Mouse (Mus musculus) ovary, adult 2 months (tissue): ENCODE results near the gene Ceacam15. TPM values are rescaled to one million over a fixed set of nuclear protein-coding genes. Genes with fewer than 3 reads are reported as not detected.

ENCODE experiments used
- polyA plus RNA-seq: library from polyadenylated mRNA; depleted of rRNA; stranded (reverse); fragments of >200 nt; gene quantifications from 2 replicates; pipeline ENCODE4 v1.2.3, GENCODE M21; 2012; rRNA removed

Gene Ceacam15
- not detected in 2 replicates for polyA plus RNA-seq

DNA sequence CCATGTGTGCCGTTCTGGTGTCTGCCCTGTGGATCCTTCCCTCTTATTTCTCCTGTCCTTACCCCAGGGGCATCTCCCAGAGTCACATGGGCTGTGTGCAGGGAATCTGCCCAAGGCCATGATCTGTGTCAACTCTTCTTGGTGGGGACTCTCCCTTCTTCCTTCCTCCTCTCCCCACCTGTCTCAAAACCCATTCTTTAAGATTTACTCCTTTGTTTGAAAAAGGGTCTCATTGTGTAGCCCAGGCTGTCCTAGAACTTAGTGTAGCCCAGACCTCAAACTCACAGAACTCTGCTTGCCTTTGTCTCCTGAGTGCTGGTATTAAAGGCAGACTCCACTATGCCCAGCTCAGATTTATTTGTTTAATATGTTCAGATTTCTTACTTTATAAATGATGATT is at the start of gene Ceacam15:
Ceacam15 (minus strand) TSS at position 101 of the 400 bp plus-strand sequence.

DNA sequence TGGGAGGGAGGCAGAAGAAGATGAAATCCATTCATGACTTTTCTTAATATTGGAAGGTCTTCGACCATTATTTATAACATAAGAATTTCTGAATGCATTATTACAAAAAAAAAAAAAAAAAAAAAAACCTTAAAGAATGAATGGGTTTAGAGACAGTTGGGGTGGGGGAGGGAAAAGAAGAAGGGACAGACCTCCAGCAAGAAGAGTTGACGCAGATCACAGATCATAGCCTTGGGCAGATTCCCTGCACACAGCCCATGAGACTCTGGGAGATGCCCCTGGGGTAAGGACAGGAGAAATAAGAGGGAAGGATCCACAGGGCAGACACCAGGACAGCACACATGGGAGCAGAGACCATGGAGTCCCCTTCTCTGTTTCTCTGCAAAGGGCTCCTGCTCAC is 46.1 kb upstream of the Ceacam15 start, which contains the start of gene Ceacam9:
Ceacam9 (plus strand) TSS at position 301 of the 400 bp plus-strand sequence.

Other genes starting within 250 kb of the Ceacam15 start
- gene Tmem160, start 222.9 kb downstream of the Ceacam15 start, polyA plus RNA-seq: 222 and 259 TPM in 2 replicates
- not detected in 2 replicates for gene Npas1, start 198.0 kb downstream of the Ceacam15 start, polyA plus RNA-seq
- gene Arhgap35, start 60.7 kb downstream of the Ceacam15 start, polyA plus RNA-seq: 32.1 and 43.7 TPM in 2 replicates
- not detected in 2 replicates for gene Ceacam9, start 46.2 kb upstream of the Ceacam15 start, polyA plus RNA-seq
- gene Ap2s1, start 62.7 kb upstream of the Ceacam15 start, polyA plus RNA-seq: 428 and 496 TPM in 2 replicates
- gene Slc1a5, start 105.6 kb upstream of the Ceacam15 start, polyA plus RNA-seq: 139 and 161 TPM in 2 replicates
- gene Strn4, start 140.2 kb upstream of the Ceacam15 start, polyA plus RNA-seq: 252 and 277 TPM in 2 replicates
- 57.3 and 74.0 TPM in 2 replicates for gene Fkrp, start 141.0 kb upstream of the Ceacam15 start, polyA plus RNA-seq
- 46.5 and 46.8 TPM in 2 replicates for gene Prkd2, start 167.2 kb upstream of the Ceacam15 start, polyA plus RNA-seq
- 95.2 and 147 TPM in 2 replicates for gene Dact3, start 199.6 kb upstream of the Ceacam15 start, polyA plus RNA-seq
- 19.1 and 23.5 TPM in 2 replicates for gene Gng8, start 216.1 kb upstream of the Ceacam15 start, polyA plus RNA-seq
- gene Ptgir, start 230.8 kb upstream of the Ceacam15 start, polyA plus RNA-seq: 6.1 and 7.4 TPM in 2 replicates
- 366 and 378 TPM in 2 replicates for gene Calm3, start 248.4 kb upstream of the Ceacam15 start, polyA plus RNA-seq